Mouse (Mus musculus) limb, embryonic 13.5 days (tissue): ENCODE results near the gene Cdk4. TPM values are rescaled to one million over a fixed set of nuclear protein-coding genes. Genes with fewer than 3 reads are reported as not detected.
A peak's percentile ranks its signal among the peaks of the same experiment; 100 is the strongest.
"Not testable (repeated sequence)": the region's sequence is repeated elsewhere in the genome, so short reads cannot be mapped to it uniquely, and the experiment has no call there.

Source experiments
- ATAC-seq: fragments of 200-750 bp; cut with Nextera tagmentation; 2 replicates; pipeline ENCODE4 v1.8.0; 2017; ENCODE audit warnings: low read depth, moderate number of reproducible peaks, moderate TSS enrichment; ENCODE audit not compliant: low FRiP score
- H3K27ac ChIP-seq: fragments of 300-500 bp; sonication (generic); 2 replicates; pipeline ENCODE4 v1.5.1; 2015; ENCODE audit warnings: inconsistent platforms, mild to moderate bottlenecking, moderate library complexity
- H3K27me3 ChIP-seq: fragments of 300-500 bp; sonication (generic); 2 replicates; pipeline ENCODE4 v1.6.1; 2015; ENCODE audit warnings: mild to moderate bottlenecking, inconsistent platforms
- H3K36me3 ChIP-seq: fragments of 300-500 bp; sonication (generic); 2 replicates; pipeline ENCODE4 v1.6.1; 2015; ENCODE audit warnings: inconsistent platforms, mild to moderate bottlenecking, moderate library complexity
- H3K4me1 ChIP-seq: fragments of 300-500 bp; sonication (generic); 2 replicates; pipeline ENCODE4 v1.6.1; 2015; ENCODE audit warnings: inconsistent platforms
- H3K4me2 ChIP-seq: fragments of 300-500 bp; sonication (generic); replicated peaks from 2 replicates; pipeline ENCODE4 v1.6.1; 2015; ENCODE audit warnings: inconsistent platforms, mild to moderate bottlenecking, moderate library complexity
- H3K4me3 ChIP-seq: fragments of 300-500 bp; sonication (generic); 2 replicates; pipeline ENCODE4 v1.5.1; 2015; ENCODE audit warnings: moderate library complexity, mild to moderate bottlenecking, inconsistent platforms
- H3K9ac ChIP-seq: fragments of 300-500 bp; sonication (generic); 2 replicates; pipeline ENCODE4 v1.6.1; 2015; ENCODE audit warnings: mild to moderate bottlenecking, inconsistent platforms
- H3K9me3 ChIP-seq: fragments of 300-500 bp; sonication (generic); 2 replicates; pipeline ENCODE4 v1.6.1; 2016; ENCODE audit warnings: inconsistent platforms
- WGBS: fragments of 180-500 bp; shearing (Covaris S2); methylation state at CpG from one replicate; pipeline ENCODE4 v1.1.7; 2015; 5-methylcytosine and 5-hydroxymethylcytosine counted together
- polyA plus RNA-seq: library from polyadenylated mRNA; unstranded; fragments of >200 nt; fragmentation: Nextera tagmentation; extraction: Ambion mirVana; gene quantifications from 2 replicates; pipeline ENCODE4 v1.2.1, GENCODE M21; 2015

Gene Cdk4
- polyA plus RNA-seq, 1 experiment from 2014 or later, result 2,027 TPM

- H3K27ac ChIP-seq, result peak overlapping the region; percentile 39; the same call in 1 of the 2 replicates
- WGBS, result under 1% methylated on average over 43 of the region's 92 CpGs
- peaks cover 18% of the 10 kb centered on the region for H3K4me1 ChIP-seq
- peak overlapping the region; percentile 85 for H3K9ac ChIP-seq
- H3K4me2 ChIP-seq, result peak overlapping the region; percentile 93
- H3K36me3 ChIP-seq, result peaks cover 31% of the 10 kb centered on the region
- no peak for ATAC-seq
- H3K9me3 ChIP-seq, result no peaks in the 10 kb centered on the region
- H3K4me3 ChIP-seq, result peak overlapping the region; percentile 94
- peaks cover 28% of the 10 kb centered on the region for H3K27me3 ChIP-seq
Observed at GRCm38 (mm10) chr10:127059174-127059967, 4.0 kb upstream of the Cdk4 start.

GRCm38 (mm10) chr10:127059968-127060916 lies 3.1 kb upstream of the Cdk4 start, which contains the start of gene March9:
March9 (minus strand) TSS chr10:127060184.
- peaks cover 34% of the 10 kb centered on the region for H3K36me3 ChIP-seq
- WGBS, result under 1% methylated on average over 36 of the region's 72 CpGs
- peak; percentile 5; the same call in 1 of the 2 replicates for ATAC-seq
- H3K4me1 ChIP-seq, result peaks cover 26% of the 10 kb centered on the region
- H3K9me3 ChIP-seq, result no peaks in the 10 kb centered on the region
- peak within 1 kb of the TSS; percentile 93 for H3K4me2 ChIP-seq
- peak within 1 kb of the TSS; percentile 94 for H3K4me3 ChIP-seq
- peak within 1 kb of the TSS; percentile 39; the same call in 1 of the 2 replicates for H3K27ac ChIP-seq
- peak within 1 kb of the TSS; percentile 85 for H3K9ac ChIP-seq
- H3K27me3 ChIP-seq, result peaks cover 28% of the 10 kb centered on the region

GRCm38 (mm10) chr10:127061085-127061484 lies 2.2 kb upstream of the Cdk4 start:
- 43% methylated on average over 5 of the region's 5 CpGs for WGBS

GRCm38 (mm10) chr10:127061513-127061912 lies 1.8 kb upstream of the Cdk4 start:
- H3K9ac ChIP-seq, result no peak overlapping the region
- peaks cover 29% of the 10 kb centered on the region for H3K4me1 ChIP-seq
- no peak overlapping the region for H3K4me3 ChIP-seq
- peaks cover 28% of the 10 kb centered on the region for H3K27me3 ChIP-seq
- no peak overlapping the region for H3K27ac ChIP-seq
- 68% methylated on average over 2 of the region's 2 CpGs for WGBS
- no peaks in the 10 kb centered on the region for H3K9me3 ChIP-seq
- ATAC-seq, result no peak
- no peak overlapping the region for H3K4me2 ChIP-seq
- peaks cover 34% of the 10 kb centered on the region for H3K36me3 ChIP-seq

More at GRCm38 (mm10) chr10:127061085-127061484, 2.2 kb upstream of the Cdk4 start:
- Histone ChIP-seq H3K9me3 (no peaks in the 10 kb centered on the region), H3K27me3 (peaks cover 28% of the 10 kb centered on the region), H3K9ac (no peak overlapping the region), H3K4me2 (no peak overlapping the region; the same call in 1 of the 2 replicates), H3K36me3 (peaks cover 34% of the 10 kb centered on the region), H3K27ac (no peak overlapping the region), H3K4me3 (no peak overlapping the region), H3K4me1 (peaks cover 29% of the 10 kb centered on the region)
- no peak for ATAC-seq

GRCm38 (mm10) chr10:127062101-127062500 lies 1.2 kb upstream of the Cdk4 start:
- H3K27ac ChIP-seq, H3K4me3 ChIP-seq, H3K4me2 ChIP-seq, ATAC-seq, H3K9me3 ChIP-seq, H3K9ac ChIP-seq: not testable (repeated sequence)
- Histone ChIP-seq H3K36me3 (peaks cover 35% of the 10 kb centered on the region), H3K27me3 (peaks cover 28% of the 10 kb centered on the region), H3K4me1 (peaks cover 29% of the 10 kb centered on the region)
- 85% methylated on average over 4 of the region's 4 CpGs for WGBS

GRCm38 (mm10) chr10:127062503-127062902 lies 831 bp upstream of the Cdk4 start:
- peaks cover 25% of the 10 kb centered on the region for H3K27me3 ChIP-seq

GRCm38 (mm10) chr10:127063913-127064870 lies 858 bp downstream of the Cdk4 start:
- Histone ChIP-seq H3K4me1 (peaks cover 27% of the 10 kb centered on the region), H3K4me2 (peak overlapping the region; percentile 92), H3K36me3 (peaks cover 43% of the 10 kb centered on the region), H3K9ac (peak overlapping the region; percentile 97), H3K27ac (peak overlapping the region; percentile 72), H3K27me3 (peaks cover 17% of the 10 kb centered on the region), H3K9me3 (no peaks in the 10 kb centered on the region), H3K4me3 (peak overlapping the region; percentile 83)
- WGBS, result 13% methylated on average over 37 of the region's 37 CpGs
- no peak for ATAC-seq

More at GRCm38 (mm10) chr10:127062503-127062902, 831 bp upstream of the Cdk4 start:
- Histone ChIP-seq H3K27ac (no peak overlapping the region), H3K4me3 (no peak overlapping the region), H3K9me3 (no peaks in the 10 kb centered on the region), H3K4me1 (peaks cover 29% of the 10 kb centered on the region), H3K4me2 (no peak overlapping the region), H3K36me3 (peaks cover 35% of the 10 kb centered on the region), H3K9ac (no peak overlapping the region)
- WGBS, result 70% methylated on average over 5 of the region's 5 CpGs
- ATAC-seq, result no peak

- Histone ChIP-seq H3K27me3 (peaks cover 8% of the 10 kb centered on the region), H3K9me3 (no peaks in the 10 kb centered on the region), H3K4me1 (peaks cover 28% of the 10 kb centered on the region), H3K4me3 (no peak overlapping the region), H3K36me3 (peaks cover 43% of the 10 kb centered on the region), H3K9ac (no peak overlapping the region), H3K27ac (no peak overlapping the region), H3K4me2 (no peak overlapping the region)
- 88% methylated on average over 9 of the region's 9 CpGs for WGBS
- ATAC-seq, result no peak
Observed at GRCm38 (mm10) chr10:127065981-127066380, 2.6 kb downstream of the Cdk4 start.

GRCm38 (mm10) chr10:127066519-127067018 lies 3.2 kb downstream of the Cdk4 start:
- 87% methylated on average over 14 of the region's 14 CpGs for WGBS
- no peak for ATAC-seq

GRCm38 (mm10) chr10:127068360-127069038 lies 5.2 kb downstream of the Cdk4 start:
- ATAC-seq, result no peak
- Histone ChIP-seq H3K4me1 (peaks cover 33% of the 10 kb centered on the region), H3K4me3 (peak overlapping the region; percentile 68), H3K36me3 (peaks cover 43% of the 10 kb centered on the region), H3K9me3 (no peaks in the 10 kb centered on the region), H3K4me2 (peak overlapping the region; percentile 98), H3K27ac (no peak overlapping the region; the same call in 1 of the 2 replicates), H3K9ac (peak overlapping the region; percentile 78), H3K27me3 (no peaks in the 10 kb centered on the region)
- 80% methylated on average over 9 of the region's 9 CpGs for WGBS

More at GRCm38 (mm10) chr10:127066519-127067018, 3.2 kb downstream of the Cdk4 start:
- Histone ChIP-seq H3K4me3 (no peak overlapping the region), H3K36me3 (peaks cover 43% of the 10 kb centered on the region), H3K27me3 (peaks cover 2% of the 10 kb centered on the region), H3K4me1 (peaks cover 33% of the 10 kb centered on the region), H3K27ac (no peak overlapping the region), H3K9me3 (no peaks in the 10 kb centered on the region), H3K4me2 (no peak overlapping the region), H3K9ac (no peak overlapping the region)
